Mouse (Mus musculus) spleen, adult 2 months (tissue): ENCODE data around the gene Tmem150a.

Experiments used
- CTCF ChIP-seq: fragments of 200-500 bp; IDR thresholded peaks from 2 replicates; pipeline ENCODE4 v1.5.1; 2011; ENCODE audit warnings: mild to moderate bottlenecking, inconsistent platforms; ENCODE audit not compliant: insufficient read depth, insufficient read length, insufficient replicate concordance; ENCODE audit errors: extremely low read depth
- POLR2A ChIP-seq: fragments of 200-500 bp; IDR thresholded peaks from 2 replicates; pipeline ENCODE4 v1.6.1; 2011; ENCODE audit warnings: low read depth, low read length, inconsistent platforms

- no peak for TF ChIP-seq CTCF
- TF ChIP-seq POLR2A, result no peak
These were observed 22.1 kb upstream of the Tmem150a start for GRCm38 (mm10) chr6:72333111-72333510.
